Mouse (Mus musculus) embryonic fibroblast, embryonic 13.5 days (primary cell): ENCODE results near the gene Nhlrc4. TPM values are rescaled to one million over a fixed set of nuclear protein-coding genes. Genes with fewer than 3 reads are reported as not detected.

Experiments
- H3K27ac ChIP-seq: 2 replicates; pipeline ENCODE4 v1.5.1; 2012; ENCODE audit warnings: low read length, control low read depth, inconsistent platforms; ENCODE audit not compliant: insufficient read depth
- H3K4me1 ChIP-seq: 2 replicates; pipeline ENCODE4 v1.6.1; 2011; ENCODE audit warnings: low read length; ENCODE audit not compliant: control insufficient read depth, insufficient read depth
- H3K4me3 ChIP-seq: 2 replicates; pipeline ENCODE4 v1.5.1; 2011; ENCODE audit warnings: mild to moderate bottlenecking, control low read depth, low read length; ENCODE audit not compliant: insufficient read depth
- CTCF ChIP-seq: IDR thresholded peaks from 2 replicates; pipeline ENCODE4 v1.5.1; 2011; ENCODE audit warnings: mild to moderate bottlenecking, control low read depth, low read length, moderate library complexity, borderline replicate concordance; ENCODE audit not compliant: insufficient read depth
- POLR2A ChIP-seq: IDR thresholded peaks from 2 replicates; pipeline ENCODE4 v1.6.1; 2011; ENCODE audit warnings: low read depth, mild to moderate bottlenecking, control low read depth, low read length, moderate library complexity
- polyA plus RNA-seq: library from polyadenylated mRNA; stranded (reverse); fragments of >200 nt; gene quantifications from 2 replicates; pipeline ENCODE4 v1.2.4, GENCODE M21; 2011; ENCODE audit warnings: low read depth; ENCODE audit not compliant: missing spikeins, insufficient read length

The Nhlrc4 gene
- polyA plus RNA-seq, 1 experiment, result not detected

DNA sequence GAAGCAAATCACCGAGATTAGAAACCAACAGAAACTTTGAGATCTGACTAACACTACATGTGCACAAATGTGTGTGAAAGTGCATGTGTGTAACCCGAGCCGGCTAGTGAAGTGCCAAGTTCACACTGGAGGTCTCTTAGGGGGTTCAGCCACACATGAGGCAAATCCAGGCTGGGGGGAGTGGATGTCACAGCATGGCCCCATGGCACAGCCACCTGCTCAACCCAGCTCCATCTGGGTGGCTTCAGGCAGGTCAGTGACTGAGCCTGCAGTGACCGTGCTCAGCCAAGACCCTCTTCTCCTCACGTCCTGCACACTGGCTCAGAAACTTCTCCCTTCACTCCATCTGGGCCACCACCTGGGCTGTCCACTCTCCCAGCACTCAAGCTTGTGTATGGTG, 5.2 kb upstream of the Nhlrc4 start:
- Histone ChIP-seq H3K27ac (no peak overlapping the region), H3K4me3 (no peak overlapping the region), H3K4me1 (no peaks in the 10 kb centered on the region)
- TF ChIP-seq POLR2A (no peak), CTCF (no peak)

- no peaks in the 10 kb centered on the region for H3K4me1 ChIP-seq
- H3K27ac ChIP-seq, result no peak overlapping the region
- TF ChIP-seq POLR2A (no peak), CTCF (no peak)
- H3K4me3 ChIP-seq, result no peak overlapping the region
These were observed 3.3 kb upstream of the Nhlrc4 start for GRCm38 (mm10) chr17:25948051-25948450.

DNA sequence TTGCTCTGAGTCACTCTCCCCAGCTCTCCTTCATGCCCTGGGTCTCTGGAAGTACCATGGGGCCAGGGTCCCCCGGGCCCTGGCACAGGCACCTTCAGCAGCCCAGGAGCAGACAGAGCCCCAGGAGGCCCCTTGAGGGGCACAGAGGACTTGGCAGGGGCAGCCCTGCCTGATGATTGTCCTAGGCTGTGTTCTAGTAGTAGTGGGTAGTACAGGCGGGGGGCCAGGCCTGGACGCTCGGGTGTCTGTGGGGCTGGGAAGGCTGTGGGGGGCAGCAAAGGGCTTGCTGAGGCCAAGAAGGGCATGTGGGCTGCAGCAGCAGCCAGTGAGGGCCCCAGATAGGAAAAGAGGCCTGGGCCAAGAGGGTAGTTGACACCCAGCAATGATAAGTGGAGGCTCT, 2.8 kb upstream of the Nhlrc4 start:
- H3K4me1 ChIP-seq, result no peaks in the 10 kb centered on the region
- TF ChIP-seq CTCF, result no peak
- no peak for TF ChIP-seq POLR2A
- H3K27ac ChIP-seq, result no peak overlapping the region
- H3K4me3 ChIP-seq, result no peak overlapping the region

DNA sequence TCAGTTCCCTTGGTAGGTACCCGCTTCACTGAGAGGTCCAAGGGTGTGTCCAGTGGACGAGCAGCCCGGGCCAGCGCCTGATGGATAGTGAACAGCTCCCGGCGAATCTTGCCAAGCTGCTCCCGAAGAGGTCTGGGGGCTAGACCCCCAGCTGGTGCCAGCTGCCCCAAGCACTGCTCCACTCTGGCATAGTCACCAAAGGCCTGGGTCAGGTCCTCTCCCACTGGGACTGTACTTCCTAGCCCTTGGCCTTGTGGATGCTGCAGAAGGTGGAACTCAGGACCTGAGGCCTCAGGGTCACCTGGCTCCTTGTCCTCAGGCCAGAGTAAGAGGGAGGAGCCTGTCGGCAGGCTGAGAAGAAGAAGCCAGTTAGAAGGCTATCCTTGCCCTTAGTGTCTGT, 2.1 kb upstream of the Nhlrc4 start:
- H3K4me3 ChIP-seq, result no peak overlapping the region
- no peak overlapping the region for H3K27ac ChIP-seq
- TF ChIP-seq CTCF (no peak), POLR2A (no peak)
- H3K4me1 ChIP-seq, result no peaks in the 10 kb centered on the region

- Histone ChIP-seq H3K4me3 (no peak overlapping the region), H3K4me1 (no peaks in the 10 kb centered on the region), H3K27ac (no peak overlapping the region)
- TF ChIP-seq CTCF, result no peak
- TF ChIP-seq POLR2A, result no peak
These were observed 1.6 kb upstream of the Nhlrc4 start for GRCm38 (mm10) chr17:25946349-25946748.

- H3K27ac ChIP-seq, result no peak overlapping the region
- H3K4me3 ChIP-seq, result no peak overlapping the region
- no peak for TF ChIP-seq CTCF
- peaks cover 3% of the 10 kb centered on the region; the same call in 1 of the 2 replicates for H3K4me1 ChIP-seq
These were observed 875 bp upstream of the Nhlrc4 start for GRCm38 (mm10) chr17:25945517-25946155.

GRCm38 (mm10) chr17:25943769-25944168, 992 bp downstream of the Nhlrc4 start:
- H3K27ac ChIP-seq, result no peak overlapping the region
- TF ChIP-seq CTCF, result no peak
- no peak for TF ChIP-seq POLR2A
- no peak overlapping the region for H3K4me3 ChIP-seq
- peaks cover 5% of the 10 kb centered on the region; the same call in 1 of the 2 replicates for H3K4me1 ChIP-seq

- Histone ChIP-seq H3K4me3 (no peak overlapping the region), H3K4me1 (peaks cover 5% of the 10 kb centered on the region; the same call in 1 of the 2 replicates), H3K27ac (no peak overlapping the region)
- TF ChIP-seq CTCF (no peak), POLR2A (no peak)
These were observed 1.5 kb downstream of the Nhlrc4 start for GRCm38 (mm10) chr17:25943221-25943620.

- TF ChIP-seq POLR2A, result no peak
- TF ChIP-seq CTCF, result no peak
- H3K4me1 ChIP-seq, result peaks cover 5% of the 10 kb centered on the region; the same call in 1 of the 2 replicates
- no peak overlapping the region for H3K27ac ChIP-seq
- H3K4me3 ChIP-seq, result no peak overlapping the region
These were observed 2.1 kb downstream of the Nhlrc4 start for GRCm38 (mm10) chr17:25942597-25943151.

DNA sequence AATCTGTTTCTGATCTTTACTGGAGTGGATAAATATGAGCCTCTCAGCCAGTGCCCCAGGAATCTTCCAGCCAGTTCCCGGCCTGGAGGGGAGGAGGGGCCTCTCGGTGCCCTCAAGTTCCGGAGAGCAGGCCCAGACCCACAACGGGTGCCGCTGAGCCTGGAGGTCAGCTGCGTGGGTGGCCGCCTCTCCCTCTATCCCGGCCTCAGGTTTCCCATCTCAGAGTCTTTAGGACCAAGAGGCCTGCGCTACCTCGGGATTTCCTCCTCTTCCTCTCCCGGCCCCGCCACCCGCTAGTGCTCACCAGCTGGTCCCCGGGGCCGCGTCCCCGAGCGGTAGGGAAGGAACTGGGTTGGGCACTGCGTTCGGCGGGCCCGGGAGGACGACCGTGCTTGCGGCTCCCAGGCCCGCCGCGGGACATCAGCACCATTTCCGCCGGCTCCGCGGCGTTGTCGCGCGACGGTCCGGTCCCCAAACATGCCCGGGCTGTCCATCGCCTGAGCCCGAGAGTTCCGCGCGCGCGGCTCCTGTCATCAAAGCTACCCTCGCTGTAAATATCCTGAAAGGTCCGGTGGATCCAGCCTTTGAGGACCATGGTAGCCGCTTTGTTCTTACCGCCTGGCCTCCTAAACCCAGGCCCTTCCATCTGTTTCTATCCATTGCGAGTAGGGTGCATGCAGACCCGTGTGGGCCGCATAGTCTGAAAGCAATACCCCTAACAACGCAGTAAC, 3.1 kb downstream of the Nhlrc4 start:
- peak overlapping the region; percentile 66 for H3K27ac ChIP-seq
- H3K4me1 ChIP-seq, result peaks cover 5% of the 10 kb centered on the region; the same call in 1 of the 2 replicates
- H3K4me3 ChIP-seq, result peak overlapping the region; percentile 81
- TF ChIP-seq CTCF (no peak), POLR2A (peak; percentile 70)
